Mouse (Mus musculus) testis, adult 2 months (tissue): Measurements from ENCODE around the gene Rnf111.

ENCODE experiments used
- CTCF ChIP-seq: fragments of 200-500 bp; IDR thresholded peaks from 2 replicates; pipeline ENCODE4 v1.5.1; 2012; ENCODE audit warnings: low read depth, mild to moderate bottlenecking, inconsistent platforms, low read length, moderate library complexity; ENCODE audit not compliant: control insufficient read depth, insufficient read depth, insufficient replicate concordance
- POLR2A ChIP-seq: fragments of 200-500 bp; IDR thresholded peaks from 2 replicates; pipeline ENCODE4 v1.6.1; 2012; ENCODE audit warnings: low read depth, mild to moderate bottlenecking, inconsistent platforms, low read length, moderate library complexity; ENCODE audit not compliant: control insufficient read depth

GRCm38 (mm10) chr9:70452371-70452770 is 51.2 kb downstream of the Rnf111 start:
- TF ChIP-seq POLR2A (no peak), CTCF (no peak)
